Mouse (Mus musculus): ENCODE results near the gene Olfr370. TPM values are rescaled to one million over a fixed set of nuclear protein-coding genes. Genes with fewer than 3 reads are reported as not detected.

The Olfr370 gene
- total RNA-seq, 4 experiments from 2014 or later = not detected

GRCm38 (mm10) chr8:83575561-83576515 is 40.3 kb downstream of the Olfr370 start:
- DNase-seq = no peak

GRCm38 (mm10) chr8:83576516-83576895 is 40.9 kb downstream of the Olfr370 start:
- no peak for DNase-seq

- DNase-seq = no peak
Observed at GRCm38 (mm10) chr8:83576921-83577320, 41.3 kb downstream of the Olfr370 start.

- DNase-seq = peak; percentile 87
Observed at GRCm38 (mm10) chr8:83577384-83577791, 41.8 kb downstream of the Olfr370 start.

- no peak for DNase-seq
Observed at GRCm38 (mm10) chr8:83578131-83579055, 42.8 kb downstream of the Olfr370 start.

GRCm38 (mm10) chr8:83579676-83580075 is 44.1 kb downstream of the Olfr370 start:
- DNase-seq = no peak

GRCm38 (mm10) chr8:83580826-83581225 is 45.2 kb downstream of the Olfr370 start:
- no peak for DNase-seq

- DNase-seq = no peak
Observed at GRCm38 (mm10) chr8:83582226-83582625, 46.6 kb downstream of the Olfr370 start.

GRCm38 (mm10) chr8:83583236-83583635 is 47.7 kb downstream of the Olfr370 start:
- no peak for DNase-seq

GRCm38 (mm10) chr8:83584771-83585170 is 49.2 kb downstream of the Olfr370 start:
- DNase-seq = no peak

- no peak for DNase-seq
Observed at GRCm38 (mm10) chr8:83585333-83585732, 49.8 kb downstream of the Olfr370 start.

GRCm38 (mm10) chr8:83587644-83588043 is 52.1 kb downstream of the Olfr370 start:
- no peak for DNase-seq

- DNase-seq = no peak
Observed at GRCm38 (mm10) chr8:83588886-83589285, 53.3 kb downstream of the Olfr370 start.

GRCm38 (mm10) chr8:83590488-83591023 is 55.0 kb downstream of the Olfr370 start:
- DNase-seq = no peak

- DNase-seq = no peak
Observed at GRCm38 (mm10) chr8:83592682-83593081, 57.1 kb downstream of the Olfr370 start.

GRCm38 (mm10) chr8:83593325-83594166 is 58.0 kb downstream of the Olfr370 start:
- no peak for DNase-seq

GRCm38 (mm10) chr8:83594167-83595049 is 58.8 kb downstream of the Olfr370 start:
- DNase-seq = peak; percentile 97
